Mouse (Mus musculus) limb, embryonic 15.5 days (tissue): Measurements from ENCODE around the gene Psmd12. TPM values are rescaled to one million over a fixed set of nuclear protein-coding genes. Genes with fewer than 3 reads are reported as not detected.
A peak's percentile ranks its signal among the peaks of the same experiment; 100 is the strongest.
"Not testable (repeated sequence)": the region's sequence is repeated elsewhere in the genome, so short reads cannot be mapped to it uniquely, and the experiment has no call there.

Source experiments
- ATAC-seq: fragments of 200-750 bp; cut with Nextera tagmentation; 2 replicates; pipeline ENCODE4 v1.8.0; 2017; ENCODE audit warnings: low read depth, moderate TSS enrichment; ENCODE audit not compliant: insufficient number of reproducible peaks, low FRiP score, low TSS enrichment
- H3K27ac ChIP-seq: fragments of 300-500 bp; sonication (generic); 2 replicates; pipeline ENCODE4 v1.5.1; 2015; ENCODE audit warnings: moderate library complexity, mild to moderate bottlenecking, inconsistent platforms
- H3K27me3 ChIP-seq: fragments of 300-500 bp; sonication (generic); 2 replicates; pipeline ENCODE4 v1.6.1; 2015; ENCODE audit warnings: inconsistent platforms
- H3K36me3 ChIP-seq: fragments of 300-500 bp; sonication (generic); 2 replicates; pipeline ENCODE4 v1.6.1; 2015; ENCODE audit warnings: inconsistent platforms
- H3K4me1 ChIP-seq: fragments of 300-500 bp; sonication (generic); 2 replicates; pipeline ENCODE4 v1.6.1; 2015; ENCODE audit warnings: inconsistent platforms
- H3K4me2 ChIP-seq: fragments of 300-500 bp; sonication (generic); 2 replicates; pipeline ENCODE4 v1.6.1; 2015; ENCODE audit warnings: mild to moderate bottlenecking, inconsistent platforms
- H3K4me3 ChIP-seq: fragments of 300-500 bp; sonication (generic); 2 replicates; pipeline ENCODE4 v1.5.1; 2015; ENCODE audit warnings: mild to moderate bottlenecking, inconsistent platforms
- H3K9ac ChIP-seq: fragments of 300-500 bp; sonication (generic); 2 replicates; pipeline ENCODE4 v1.6.1; 2015; ENCODE audit warnings: inconsistent platforms
- H3K9me3 ChIP-seq: fragments of 300-500 bp; sonication (generic); 2 replicates; pipeline ENCODE4 v1.6.1; 2016; ENCODE audit warnings: inconsistent platforms
- WGBS: fragments of 180-500 bp; shearing (Covaris S2); methylation state at CpG from one replicate; pipeline ENCODE4 v1.1.7; 2015; 5-methylcytosine and 5-hydroxymethylcytosine counted together
- polyA plus RNA-seq: library from polyadenylated mRNA; unstranded; fragments of >200 nt; fragmentation: Nextera tagmentation; extraction: Ambion mirVana; gene quantifications from 2 replicates; pipeline ENCODE4 v1.2.1, GENCODE M21; 2015

Psmd12 gene
- polyA plus RNA-seq, 1 experiment from 2014 or later = 157 TPM

DNA sequence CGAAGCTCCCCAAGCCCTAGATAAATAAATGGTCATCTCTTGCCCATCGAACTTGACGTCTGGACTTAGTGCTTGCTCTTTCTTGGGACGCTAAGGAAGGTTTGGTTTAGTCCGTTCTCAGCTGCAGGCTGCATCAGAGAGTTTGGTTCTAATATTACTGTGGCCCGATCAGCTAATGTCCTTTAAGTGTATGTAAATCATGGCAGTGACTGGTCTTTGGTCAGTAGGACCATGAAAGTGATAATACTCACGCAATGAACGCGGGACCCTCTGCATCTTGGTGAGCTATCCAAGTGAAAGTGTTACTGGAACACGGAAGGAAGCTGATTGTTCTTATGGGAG is 549 bp downstream of the Psmd12 start:
- ATAC-seq = no peak
- H3K9ac ChIP-seq = peak overlapping the region; percentile 95
- H3K27ac ChIP-seq = peak overlapping the region; percentile 83
- WGBS = 1% methylated on average over 10 of the region's 10 CpGs
- no peaks in the 10 kb centered on the region for H3K27me3 ChIP-seq
- H3K4me3 ChIP-seq = peak overlapping the region; percentile 96
- peak overlapping the region; percentile 67 for H3K4me2 ChIP-seq
- H3K4me1 ChIP-seq = peaks cover 13% of the 10 kb centered on the region
- peaks cover 5% of the 10 kb centered on the region; the same call in 1 of the 2 replicates for H3K36me3 ChIP-seq
- H3K9me3 ChIP-seq = no peaks in the 10 kb centered on the region

DNA sequence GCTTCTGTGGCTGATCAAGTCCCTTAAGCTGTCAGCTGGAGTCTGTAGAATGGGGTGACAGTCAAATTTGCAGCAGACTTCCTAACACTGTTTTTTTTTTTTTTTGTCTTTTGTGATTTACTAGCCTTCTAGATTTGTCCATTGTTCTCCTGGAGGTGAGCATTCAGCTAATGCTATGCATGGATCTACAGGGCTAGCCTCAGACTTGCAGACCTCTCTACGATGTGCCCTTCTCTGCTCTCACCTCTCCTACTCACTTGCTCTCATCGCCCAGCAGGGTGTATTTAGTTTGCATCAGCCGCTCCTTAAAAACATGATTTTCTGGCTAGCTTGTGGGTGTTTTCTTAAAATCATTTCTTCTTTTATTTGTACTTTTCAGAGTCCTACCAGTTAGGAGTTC is 5.1 kb downstream of the Psmd12 start:
- ATAC-seq = no peak
- H3K27me3 ChIP-seq = no peaks in the 10 kb centered on the region
- H3K27ac ChIP-seq = no peak overlapping the region
- H3K36me3 ChIP-seq = peaks cover 43% of the 10 kb centered on the region
- no peak overlapping the region for H3K4me3 ChIP-seq
- H3K9me3 ChIP-seq = no peaks in the 10 kb centered on the region
- H3K4me1 ChIP-seq = peaks cover 13% of the 10 kb centered on the region
- whole genome bisulfite sequencing = 82% methylated on average over 3 of the region's 3 CpGs
- H3K9ac ChIP-seq = no peak overlapping the region
- H3K4me2 ChIP-seq = no peak overlapping the region

DNA sequence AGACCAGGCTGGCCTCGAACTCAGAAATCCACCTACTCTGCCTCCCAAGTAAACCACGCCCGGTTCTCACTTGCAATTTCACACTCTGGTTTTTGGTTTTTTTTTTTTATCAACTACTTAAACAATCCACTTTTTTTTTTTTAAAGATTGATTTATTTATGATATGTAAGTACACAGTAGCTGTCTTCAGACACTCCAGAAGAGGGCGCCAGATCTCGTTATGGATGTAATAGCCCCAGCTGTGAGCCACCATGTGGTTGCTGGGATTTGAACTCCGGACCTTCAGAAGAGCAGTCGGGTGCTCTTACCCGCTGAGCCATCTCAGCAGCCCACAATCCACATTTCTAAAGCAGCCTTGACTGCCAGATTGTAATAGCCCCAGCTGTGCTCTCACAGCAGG is 23.5 kb downstream of the Psmd12 start:
- H3K9ac ChIP-seq = no peak overlapping the region
- H3K27me3 ChIP-seq = no peaks in the 10 kb centered on the region
- H3K4me2 ChIP-seq = no peak overlapping the region
- 85% methylated on average over 8 of the region's 8 CpGs for WGBS
- H3K4me3 ChIP-seq = no peak overlapping the region
- H3K9me3 ChIP-seq = no peaks in the 10 kb centered on the region
- H3K36me3 ChIP-seq = peaks cover 30% of the 10 kb centered on the region
- no peak for ATAC-seq
- H3K4me1 ChIP-seq = no peaks in the 10 kb centered on the region
- no peak overlapping the region for H3K27ac ChIP-seq

DNA sequence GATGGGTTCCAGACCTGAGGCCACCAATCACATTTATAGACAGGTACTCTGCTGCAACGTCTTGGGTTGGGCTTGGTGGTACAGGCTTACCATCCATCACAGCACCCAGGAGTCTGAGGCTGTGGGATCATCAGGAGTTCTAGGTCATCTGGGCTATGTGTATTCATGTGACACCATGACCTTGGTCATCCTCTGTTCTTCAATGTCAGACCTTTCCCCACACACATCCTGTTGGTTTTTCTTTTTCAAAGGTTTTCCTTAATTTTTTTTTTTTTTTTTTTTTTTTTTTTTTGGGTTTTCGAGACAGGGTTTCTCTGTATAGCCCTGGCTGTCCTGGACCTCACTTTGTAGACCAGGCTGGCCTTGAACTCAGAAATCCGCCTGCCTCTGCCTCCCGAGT is 25.1 kb downstream of the Psmd12 start:
- not testable (repeated sequence) for ATAC-seq

DNA sequence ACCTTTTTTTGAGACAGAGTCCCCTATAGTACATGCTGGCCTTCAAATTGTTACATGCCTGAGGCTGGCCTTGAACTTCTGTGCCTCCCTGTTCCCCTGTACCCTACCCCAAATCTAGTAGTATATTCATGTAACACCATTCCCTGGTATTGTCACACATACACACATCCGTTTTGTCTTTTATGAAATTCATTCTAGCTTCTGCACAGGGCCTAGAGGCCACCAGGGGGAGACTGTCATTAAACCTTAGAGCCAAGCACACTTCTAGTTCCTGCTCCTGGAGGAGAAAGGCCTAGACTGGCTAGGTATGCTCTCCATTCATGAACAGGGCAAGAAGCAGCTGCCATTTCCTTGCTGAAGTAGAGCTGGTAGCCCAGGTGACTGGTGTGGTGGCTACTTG is 27.0 kb downstream of the Psmd12 start:
- H3K4me1 ChIP-seq = peaks cover 19% of the 10 kb centered on the region
- ATAC-seq = no peak
- peaks cover 13% of the 10 kb centered on the region; the same call in 1 of the 2 replicates for H3K36me3 ChIP-seq
- H3K27ac ChIP-seq = no peak overlapping the region
- 83% methylated on average over 1 of the region's 1 CpGs for WGBS
- no peak overlapping the region for H3K4me3 ChIP-seq
- H3K4me2 ChIP-seq = no peak overlapping the region
- no peaks in the 10 kb centered on the region for H3K9me3 ChIP-seq
- no peaks in the 10 kb centered on the region for H3K27me3 ChIP-seq
- no peak overlapping the region for H3K9ac ChIP-seq

More for the DNA sequence above, 25.1 kb downstream of the Psmd12 start:
- H3K4me1 ChIP-seq, H3K27me3 ChIP-seq, H3K9ac ChIP-seq, H3K4me2 ChIP-seq, H3K4me3 ChIP-seq, H3K9me3 ChIP-seq, H3K27ac ChIP-seq: not testable (repeated sequence)
- WGBS = 93% methylated on average over 3 of the region's 4 CpGs
- H3K36me3 ChIP-seq = peaks cover 22% of the 10 kb centered on the region; the same call in 1 of the 2 replicates

DNA sequence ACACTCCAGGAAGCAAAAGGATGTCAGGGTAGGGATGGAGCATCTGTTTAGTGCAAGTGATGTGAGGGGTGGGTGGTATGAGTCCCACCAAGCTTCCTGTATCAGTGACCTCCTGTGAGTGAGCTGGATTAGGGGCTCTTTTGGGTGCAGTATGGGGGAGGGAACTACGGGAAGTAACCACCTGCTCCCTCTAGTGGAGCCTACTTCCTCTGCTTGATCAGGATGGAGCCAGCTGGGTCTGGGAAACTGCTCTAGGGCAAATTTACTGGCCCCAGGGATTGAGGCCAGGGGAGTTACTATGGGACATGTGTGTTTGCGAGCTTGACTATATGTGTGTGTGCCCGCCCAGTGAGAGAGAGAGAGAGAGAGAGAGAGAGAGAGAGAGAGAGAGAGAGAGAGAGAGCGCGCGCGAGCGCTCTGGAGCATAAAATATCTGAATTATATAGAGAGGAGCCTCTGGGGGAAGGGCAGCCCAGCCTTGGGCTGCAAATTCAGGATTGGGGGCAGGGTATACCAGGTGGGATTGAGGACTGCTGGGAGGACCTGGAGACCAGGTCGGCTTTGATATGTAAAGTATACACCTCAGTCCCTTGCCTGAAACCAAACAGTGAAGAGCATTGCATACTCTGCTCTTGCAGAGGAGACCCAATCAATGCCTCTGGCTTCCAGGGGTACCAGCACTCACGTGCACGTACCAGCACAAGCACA is 30.5 kb downstream of the Psmd12 start:
- Histone ChIP-seq H3K27me3 (no peaks in the 10 kb centered on the region), H3K9ac (no peak overlapping the region), H3K4me3 (no peak overlapping the region), H3K36me3 (0 out of 2 replicates have a peak, but pooled peaks cover 4% of the 10 kb centered on the region), H3K4me1 (peaks cover 28% of the 10 kb centered on the region), H3K9me3 (no peaks in the 10 kb centered on the region), H3K27ac (no peak overlapping the region), H3K4me2 (0 out of 2 replicates have a peak overlapping the region, but pooled peaks have one; percentile 14)
- no peak for ATAC-seq
- WGBS = 20% methylated on average over 11 of the region's 11 CpGs

DNA sequence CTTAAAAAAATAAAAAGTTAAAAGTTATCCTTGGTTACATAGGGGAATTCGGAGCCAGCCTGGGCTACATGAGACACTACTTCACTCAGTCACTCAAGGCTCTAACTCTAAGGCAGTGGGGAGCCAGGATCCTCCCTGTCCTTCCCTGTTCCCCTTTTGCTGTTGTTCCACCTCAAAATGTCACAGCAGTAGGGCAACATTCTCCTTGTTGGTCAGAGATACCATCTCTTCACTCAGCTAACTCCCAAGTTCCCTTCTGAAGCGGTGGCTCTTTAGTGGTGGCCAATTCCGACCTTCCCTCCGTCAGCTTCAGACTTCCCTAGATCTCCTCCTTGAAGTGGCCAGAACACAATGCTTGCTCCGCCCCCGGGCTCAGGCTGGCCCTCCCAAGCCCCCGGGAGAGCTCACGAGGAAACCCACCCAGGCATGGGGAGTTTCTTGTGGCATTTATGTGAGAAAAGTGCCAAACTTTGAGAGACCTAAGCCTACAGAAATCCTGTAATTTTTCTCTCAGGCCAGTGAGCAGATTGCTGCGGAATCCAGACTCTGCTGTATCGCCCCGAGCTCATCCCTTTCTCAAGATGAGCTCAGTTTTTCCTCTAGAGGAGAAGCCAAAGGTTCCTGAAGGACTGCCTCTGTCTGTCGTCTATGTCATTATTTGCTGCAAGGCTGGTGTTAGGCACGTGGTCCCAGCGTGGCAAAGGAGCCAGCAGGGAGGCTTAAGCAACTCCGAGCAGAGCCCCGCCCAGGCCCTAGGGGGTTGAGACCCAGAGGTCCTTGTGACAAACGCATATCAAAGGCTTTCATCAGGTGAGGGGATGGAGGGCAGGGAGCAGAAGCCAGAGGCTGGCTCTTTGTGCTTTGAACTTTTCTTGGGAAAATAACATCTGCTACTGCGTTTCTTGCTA is 31.3 kb downstream of the Psmd12 start:
- no peak for ATAC-seq
- Histone ChIP-seq H3K27ac (peak overlapping the region; percentile 22; the same call in 1 of the 2 replicates), H3K9ac (no peak overlapping the region), H3K27me3 (no peaks in the 10 kb centered on the region), H3K4me3 (peak overlapping the region; percentile 5; the same call in 1 of the 2 replicates), H3K4me2 (peak overlapping the region; percentile 43), H3K4me1 (peaks cover 28% of the 10 kb centered on the region), H3K9me3 (no peaks in the 10 kb centered on the region), H3K36me3 (no peaks in the 10 kb centered on the region)
- WGBS = 4% methylated on average over 18 of the region's 18 CpGs

DNA sequence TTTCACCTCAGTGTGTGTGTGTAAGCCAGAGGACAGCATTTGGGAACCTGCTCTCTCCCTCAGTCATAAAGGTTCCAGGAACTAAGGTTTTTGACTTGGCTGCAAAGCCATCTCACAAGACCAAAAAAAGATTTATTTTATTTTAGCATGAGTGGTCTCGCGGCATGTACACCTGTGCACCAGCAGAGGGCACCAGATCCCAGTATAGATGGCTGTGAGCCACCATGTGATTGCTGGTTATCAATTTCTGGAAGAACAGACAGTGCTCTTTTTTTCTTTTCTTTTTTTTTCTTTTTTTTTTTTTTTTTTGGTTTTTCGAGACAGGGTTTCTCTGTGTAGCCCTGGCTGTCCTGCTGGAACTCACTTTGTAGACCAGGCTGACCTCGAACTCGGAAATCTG is 32.7 kb downstream of the Psmd12 start:
- H3K27me3 ChIP-seq, H3K4me2 ChIP-seq, H3K9ac ChIP-seq, H3K4me3 ChIP-seq, H3K27ac ChIP-seq, H3K36me3 ChIP-seq, ATAC-seq, H3K9me3 ChIP-seq: not testable (repeated sequence)
- H3K4me1 ChIP-seq = peaks cover 28% of the 10 kb centered on the region
- 42% methylated on average over 5 of the region's 5 CpGs for WGBS

DNA sequence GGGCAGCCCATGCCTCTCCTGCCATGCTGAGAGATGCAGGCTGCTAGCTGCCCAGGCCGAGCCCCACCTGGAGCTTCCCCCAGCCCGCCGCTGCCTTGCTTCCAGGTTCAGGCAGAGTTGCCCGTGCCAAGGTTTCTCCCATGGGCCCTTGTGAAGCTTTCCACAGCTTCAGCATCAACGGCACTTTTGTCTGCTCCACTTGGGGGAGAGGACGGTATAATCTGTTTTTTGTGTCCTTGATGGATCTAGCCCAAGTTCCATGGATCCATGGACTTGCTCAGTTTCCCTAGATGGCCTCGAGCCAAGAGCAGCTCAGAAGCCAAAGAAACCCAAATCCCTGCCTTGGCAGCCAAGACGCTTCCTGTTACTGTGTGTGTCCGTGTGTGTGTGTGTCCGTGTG is 33.8 kb downstream of the Psmd12 start:
- Histone ChIP-seq H3K27ac (peak overlapping the region; percentile 71; the same call in 1 of the 2 replicates), H3K4me2 (no peak overlapping the region)
- WGBS = 53% methylated on average over 10 of the region's 10 CpGs

DNA sequence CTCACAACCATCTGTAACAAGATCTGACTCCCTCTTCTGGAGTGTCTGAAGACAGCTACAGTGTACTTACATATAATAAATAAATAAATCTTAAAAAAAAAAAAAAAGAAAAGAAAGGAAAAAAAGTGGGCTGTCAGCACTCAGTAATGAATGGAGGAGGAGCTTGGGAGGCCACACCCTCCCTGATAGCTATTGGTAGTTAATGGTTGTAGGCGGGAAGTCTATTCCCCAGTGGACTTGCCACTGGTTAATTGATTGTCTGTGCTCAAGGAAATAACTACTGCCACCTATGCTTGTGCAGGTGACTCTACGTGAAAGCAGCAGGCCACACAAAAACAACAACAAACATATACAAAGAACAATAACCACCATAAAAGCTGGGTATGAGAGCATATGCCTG is 37.1 kb downstream of the Psmd12 start:
- no peak overlapping the region for H3K9ac ChIP-seq
- no peaks in the 10 kb centered on the region for H3K36me3 ChIP-seq
- H3K4me2 ChIP-seq = no peak overlapping the region
- H3K4me3 ChIP-seq = no peak overlapping the region
- H3K27ac ChIP-seq = no peak overlapping the region
- H3K27me3 ChIP-seq = no peaks in the 10 kb centered on the region
- ATAC-seq = no peak
- 89% methylated on average over 2 of the region's 2 CpGs for WGBS
- peaks cover 8% of the 10 kb centered on the region for H3K4me1 ChIP-seq
- H3K9me3 ChIP-seq = no peaks in the 10 kb centered on the region

More for the DNA sequence above, 33.8 kb downstream of the Psmd12 start:
- Histone ChIP-seq H3K9ac (no peak overlapping the region), H3K36me3 (no peaks in the 10 kb centered on the region), H3K4me1 (peaks cover 28% of the 10 kb centered on the region), H3K27me3 (no peaks in the 10 kb centered on the region), H3K4me3 (no peak overlapping the region), H3K9me3 (no peaks in the 10 kb centered on the region)
- peak; percentile 20; the same call in 1 of the 2 replicates for ATAC-seq

DNA sequence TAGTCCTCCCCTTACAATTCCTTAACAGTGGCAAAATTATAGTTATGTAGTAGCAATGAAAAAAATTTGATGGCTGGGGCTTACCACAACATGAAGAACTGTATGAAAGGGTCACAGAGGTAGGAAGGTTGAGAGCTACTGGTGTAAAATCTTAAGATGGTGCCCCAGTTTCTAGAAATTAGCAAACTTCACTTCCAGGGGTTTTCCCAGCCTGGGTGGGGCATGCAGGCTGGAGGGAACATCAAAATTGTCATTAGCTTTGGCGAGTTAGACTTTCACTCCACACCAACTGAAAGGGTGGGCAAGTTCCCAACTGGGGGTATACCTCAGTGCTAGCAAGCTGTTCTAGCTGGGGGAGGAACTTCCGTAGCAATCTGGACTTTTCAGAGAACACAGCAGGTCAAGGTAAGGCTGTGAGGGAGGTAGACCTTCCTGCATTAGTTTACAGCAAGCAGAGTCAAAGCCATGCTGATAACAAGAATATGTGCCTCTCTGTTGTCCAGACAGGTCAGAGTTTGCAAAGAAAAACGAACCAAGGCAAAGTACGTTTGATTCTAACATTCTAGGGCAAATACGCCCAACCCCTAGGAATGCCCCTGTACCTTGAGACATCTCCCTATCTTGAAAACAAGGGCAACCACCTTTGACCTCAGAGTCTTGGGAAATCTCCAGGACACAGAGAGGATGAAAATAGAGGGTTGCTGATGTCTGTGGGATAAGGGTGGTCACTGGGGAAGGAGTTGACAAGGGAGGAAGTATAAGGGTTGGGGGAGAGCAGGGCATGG is 39.6 kb downstream of the Psmd12 start:
- no peak overlapping the region for H3K9ac ChIP-seq
- no peak overlapping the region for H3K27ac ChIP-seq
- no peak overlapping the region for H3K4me2 ChIP-seq
- H3K4me3 ChIP-seq = no peak overlapping the region
- no peaks in the 10 kb centered on the region for H3K36me3 ChIP-seq
- no peaks in the 10 kb centered on the region for H3K4me1 ChIP-seq
- no peaks in the 10 kb centered on the region for H3K9me3 ChIP-seq
- H3K27me3 ChIP-seq = no peaks in the 10 kb centered on the region
- 78% methylated on average over 5 of the region's 5 CpGs for WGBS
- no peak for ATAC-seq
